Mouse (Mus musculus): ENCODE measurements around the gene Dpp4. TPM values are rescaled to one million over a fixed set of nuclear protein-coding genes. Genes with fewer than 3 reads are reported as not detected.

Gene Dpp4
- polyA plus RNA-seq, 1 experiment = 5.7 TPM

DNA sequence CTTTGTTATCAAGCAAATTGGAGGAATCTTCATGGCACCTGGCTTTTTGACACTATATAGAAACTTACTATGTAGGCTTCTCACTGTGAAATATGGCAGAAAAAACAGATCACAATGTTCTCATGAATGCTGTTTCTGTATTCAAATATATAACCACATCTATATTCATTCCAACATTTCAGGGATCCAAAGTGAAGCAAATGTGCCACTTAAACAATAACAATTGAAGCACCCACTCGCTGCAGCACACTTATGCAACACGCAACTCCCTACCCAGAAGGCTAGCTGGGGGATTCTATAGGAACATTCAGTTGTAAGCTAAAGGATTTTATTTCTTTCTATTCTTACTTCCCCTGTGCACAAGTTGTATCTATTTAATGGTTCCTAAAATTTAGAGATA lies 110.3 kb downstream of the Dpp4 start:
- DNase-seq (ENCODE audit: low spot score) = no peak

DNA sequence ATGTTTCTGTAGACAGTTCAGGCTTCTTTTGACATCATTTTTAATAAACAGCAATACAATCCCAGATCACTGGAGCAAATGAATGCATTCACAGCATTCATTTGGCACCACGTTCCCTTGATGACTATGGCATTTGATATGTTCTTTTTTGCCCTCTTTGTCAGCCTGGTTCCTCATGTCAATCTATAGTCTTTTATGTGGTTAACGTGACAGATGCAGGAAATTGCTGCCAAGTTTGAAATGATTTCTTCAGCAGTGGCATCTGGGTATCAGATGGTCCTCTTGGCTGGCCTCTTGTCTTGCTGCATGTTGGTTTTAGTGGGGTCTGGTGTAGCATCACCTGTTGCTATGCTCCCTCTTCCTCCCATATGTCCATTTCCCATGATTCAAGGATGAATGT lies 118.2 kb downstream of the Dpp4 start:
- no peak for DNase-seq (ENCODE audit: low spot score)

DNA sequence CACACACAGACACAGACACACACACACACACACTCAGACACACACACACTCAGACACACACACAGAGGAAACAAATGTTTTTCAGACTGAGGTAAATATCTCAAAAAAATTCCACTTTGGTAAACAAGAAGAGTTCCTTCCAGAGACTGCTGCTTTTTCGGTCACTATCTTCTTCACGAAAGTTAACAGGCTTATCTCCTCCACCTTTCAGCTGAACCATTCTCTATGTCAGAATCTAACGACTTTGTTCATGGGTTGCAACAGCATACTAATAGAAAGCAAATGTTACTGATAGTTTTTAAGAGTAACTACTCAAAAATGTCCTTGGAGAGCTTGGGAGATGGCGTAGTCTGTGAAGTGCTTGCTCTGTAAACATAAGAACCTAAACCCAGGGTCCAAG lies 124.5 kb downstream of the Dpp4 start:
- no peak for DNase-seq (ENCODE audit: low spot score)

GRCm38 (mm10) chr2:62285847-62286246 lies 126.2 kb downstream of the Dpp4 start:
- no peak for DNase-seq (ENCODE audit: low spot score)

DNA sequence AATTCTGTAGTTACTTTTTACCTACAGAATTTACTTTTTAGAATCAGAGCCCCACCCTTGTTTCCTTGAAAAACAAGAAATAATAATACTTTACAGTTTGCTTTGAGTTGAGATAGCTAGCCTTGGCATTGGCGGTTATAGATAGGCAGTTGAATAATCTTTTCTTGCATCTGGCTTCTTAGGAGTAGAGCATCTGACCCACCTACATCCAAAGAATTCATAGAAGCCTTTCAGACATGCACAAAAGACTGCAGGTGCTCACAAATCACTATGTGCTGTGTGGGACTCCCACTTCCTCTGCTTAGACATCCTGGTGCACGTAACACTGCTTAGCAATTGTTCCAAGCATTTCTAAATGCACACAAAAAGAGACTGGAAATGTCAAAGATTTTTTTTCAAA lies 127.0 kb downstream of the Dpp4 start:
- no peak for DNase-seq (ENCODE audit: low spot score)

Other genes with a start within 250 kb of the Dpp4 start
- not detected in 2 replicates for gene Gcg, start 71.4 kb upstream of the Dpp4 start, polyA plus RNA-seq (2012; rRNA removed)
- gene Fap, start 161.8 kb upstream of the Dpp4 start, polyA plus RNA-seq (2012; rRNA removed) = 1.8 and 1.9 TPM in 2 replicates
- 7.1 and 9.1 TPM in 2 replicates for gene Ifih1, start 234.0 kb upstream of the Dpp4 start, polyA plus RNA-seq (2012; rRNA removed)

Measured in urinary bladder, adult 2 months (tissue).